Comparison of ENCODE assay signal across 20 mouse cellular contexts in genomic region chr14:24862661-24863060, GRCm38 (mm10).
A peak's percentile ranks its signal among the peaks of the same experiment; 100 is the strongest.
DNase-seq lines count a peak whose midpoint lies in the region; ATAC-seq lines count a peak whose summit lies in the region.
"Had no signal": no experiment of that assay in that cellular context is flagged by ENCODE, and none has a peak within 500 bp of the region (broad histone marks: within the 10 kb centered on the region; RNA-seq: fewer than 3 reads in every experiment).

No protein-coding gene starts in this region.

- H3K4me3 ChIP-seq in forebrain, embryonic 11.5 days (ENCODE audit: low read depth, low read length) = no peak overlapping the region
- no peak overlapping the region for H3K4me3 ChIP-seq in forebrain, embryonic 14.5 days (ENCODE audit: low read depth, low read length)
- no peak overlapping the region for H3K4me3 ChIP-seq in midbrain, embryonic 10.5 days
- H3K4me3 ChIP-seq in midbrain, embryonic 14.5 days (replicated peaks; ENCODE audit: low read depth, low read length) = no peak overlapping the region
- H3K4me3 ChIP-seq: embryonic facial prominence, embryonic 10.5 days; forebrain, embryonic 15.5 days; heart, adult 2 months; heart, embryonic 15.5 days; hindbrain, embryonic 12.5 days had no signal

- no peaks in the 10 kb centered on the region for H3K4me1 ChIP-seq in forebrain, embryonic 11.5 days (replicated peaks; ENCODE audit: control insufficient read depth, insufficient read depth, low read length)
- H3K4me1 ChIP-seq in forebrain, embryonic 14.5 days (ENCODE audit: control insufficient read depth, insufficient read depth, low read length) = peaks cover 2% of the 10 kb centered on the region; the same call in 1 of the 2 replicates
- peaks cover 8% of the 10 kb centered on the region; the same call in 1 of the 2 replicates for H3K4me1 ChIP-seq in midbrain, embryonic 10.5 days
- no peaks in the 10 kb centered on the region for H3K4me1 ChIP-seq in midbrain, embryonic 14.5 days (ENCODE audit: control insufficient read depth, insufficient read depth, low read length)

- no peaks in the 10 kb centered on the region for H3K9me3 ChIP-seq in forebrain, embryonic 11.5 days (ENCODE audit: control insufficient read depth, low read length)
- no peaks in the 10 kb centered on the region for H3K9me3 ChIP-seq in forebrain, embryonic 14.5 days (replicated peaks; ENCODE audit: control insufficient read depth, low read length)
- H3K9me3 ChIP-seq in midbrain, embryonic 10.5 days (replicated peaks) = no peaks in the 10 kb centered on the region
- no peaks in the 10 kb centered on the region for H3K9me3 ChIP-seq in midbrain, embryonic 14.5 days (ENCODE audit: control insufficient read depth, low read length)
- H3K9me3 ChIP-seq: embryonic facial prominence, embryonic 10.5 days; forebrain, embryonic 15.5 days; heart, embryonic 15.5 days; hindbrain, embryonic 12.5 days had no signal

- no peak overlapping the region for H3K27ac ChIP-seq in forebrain, embryonic 11.5 days (ENCODE audit: low read depth, low read length)
- H3K27ac ChIP-seq in forebrain, embryonic 14.5 days (ENCODE audit: low read depth, low read length) = no peak overlapping the region
- peak overlapping the region; percentile 28; the same call in 1 of the 2 replicates for H3K27ac ChIP-seq in midbrain, embryonic 10.5 days (replicated peaks)
- H3K27ac ChIP-seq in midbrain, embryonic 14.5 days (replicated peaks; ENCODE audit: low read depth, low read length) = no peak overlapping the region
- H3K27ac ChIP-seq: embryonic facial prominence, embryonic 10.5 days; forebrain, embryonic 15.5 days; heart, adult 2 months; heart, embryonic 15.5 days; hindbrain, embryonic 12.5 days; hindbrain, postnatal 0 days had no signal

- no peaks in the 10 kb centered on the region for H3K36me3 ChIP-seq in forebrain, embryonic 11.5 days (ENCODE audit: control insufficient read depth, insufficient read depth, low read length)
- H3K36me3 ChIP-seq in forebrain, embryonic 14.5 days (ENCODE audit: control insufficient read depth, insufficient read depth, low read length) = no peaks in the 10 kb centered on the region
- H3K36me3 ChIP-seq in midbrain, embryonic 10.5 days = no peaks in the 10 kb centered on the region
- H3K36me3 ChIP-seq in midbrain, embryonic 14.5 days (ENCODE audit: control insufficient read depth, insufficient read depth, low read length) = no peaks in the 10 kb centered on the region
- H3K36me3 ChIP-seq: embryonic facial prominence, embryonic 10.5 days; forebrain, embryonic 15.5 days; G1E; heart, embryonic 15.5 days; hindbrain, embryonic 12.5 days had no signal

- H3K4me2 ChIP-seq in forebrain, embryonic 11.5 days (ENCODE audit: low read depth, low read length, severe bottlenecking) = no peak overlapping the region
- no peak overlapping the region for H3K4me2 ChIP-seq in forebrain, embryonic 14.5 days (ENCODE audit: low read length)
- H3K4me2 ChIP-seq in midbrain, embryonic 14.5 days (ENCODE audit: low read length) = no peak overlapping the region
- H3K4me2 ChIP-seq: forebrain, embryonic 15.5 days; heart, embryonic 15.5 days; hindbrain, embryonic 12.5 days had no signal

- DNase-seq in forebrain, embryonic 11.5 days (ENCODE audit: low spot score) = peak; percentile 13
- no peak for DNase-seq in forebrain, embryonic 14.5 days (ENCODE audit: low spot score)
- peak; percentile 5 for DNase-seq in heart, postnatal 4 days
- no peak for DNase-seq in heart, adult 18-20 months
- DNase-seq in midbrain, embryonic 10.5 days (ENCODE audit: low spot score) = no peak
- no peak for DNase-seq in midbrain, embryonic 14.5 days
- DNase-seq in testis, postnatal 10 days (ENCODE audit: low spot score) = peak; percentile 32
- no peak for DNase-seq in testis, postnatal 14 days (ENCODE audit: low spot score)
- DNase-seq: adrenal gland, adult 8-10 months; adrenal gland, postnatal 36 days; B cell, adult 2 months; gastrocnemius, postnatal 36 days had no signal

- ATAC-seq in forebrain, embryonic 11.5 days (replicated peaks; ENCODE audit: low FRiP score) = no peak
- ATAC-seq in forebrain, embryonic 14.5 days = no peak
- no peak for ATAC-seq in midbrain, embryonic 14.5 days (ENCODE audit: low FRiP score, low TSS enrichment)
- ATAC-seq: CD4-positive, CD25-positive, alpha-beta regulatory T cell, adult 4 months; hindbrain, postnatal 0 days had no signal

- WGBS in forebrain, embryonic 11.5 days = 79% methylated on average over 7 of the region's 7 CpGs
- WGBS in forebrain, embryonic 14.5 days = 68% methylated on average over 7 of the region's 7 CpGs
- 82% methylated on average over 7 of the region's 7 CpGs for WGBS in midbrain, embryonic 10.5 days
- 83% methylated on average over 7 of the region's 7 CpGs for WGBS in midbrain, embryonic 14.5 days

- H3K9ac ChIP-seq in forebrain, embryonic 11.5 days (ENCODE audit: low read length) = no peak overlapping the region
- H3K9ac ChIP-seq in forebrain, embryonic 14.5 days (ENCODE audit: low read length) = no peak overlapping the region
- H3K9ac ChIP-seq in midbrain, embryonic 14.5 days (replicated peaks; ENCODE audit: low read length) = no peak overlapping the region
- H3K9ac ChIP-seq: forebrain, embryonic 15.5 days; heart, embryonic 15.5 days; hindbrain, embryonic 12.5 days had no signal

- no peaks in the 10 kb centered on the region for H3K27me3 ChIP-seq in forebrain, embryonic 11.5 days (ENCODE audit: control insufficient read depth, insufficient read depth, low read length)
- no peaks in the 10 kb centered on the region for H3K27me3 ChIP-seq in forebrain, embryonic 14.5 days (replicated peaks; ENCODE audit: control insufficient read depth, insufficient read depth, low read length)
- H3K27me3 ChIP-seq in midbrain, embryonic 10.5 days (ENCODE audit: low read depth, poor library complexity, severe bottlenecking) = no peaks in the 10 kb centered on the region
- H3K27me3 ChIP-seq in midbrain, embryonic 14.5 days (ENCODE audit: control insufficient read depth, insufficient read depth, low read length) = no peaks in the 10 kb centered on the region
- H3K27me3 ChIP-seq: forebrain, embryonic 15.5 days; heart, embryonic 15.5 days; hindbrain, embryonic 12.5 days had no signal

Comparison
In these comparisons a context has a peak if more than half of its experiments do, and no peak if none do; other contexts are left out.
1. DNase-seq: peak in forebrain, embryonic 11.5 days (single experiment), heart, postnatal 4 days (single experiment) and testis, postnatal 10 days (single experiment); none in forebrain, embryonic 14.5 days (single experiment), heart, adult 18-20 months (0 of 2), midbrain, embryonic 10.5 days (single experiment), midbrain, embryonic 14.5 days (single experiment) and testis, postnatal 14 days (single experiment).